8 mouse cellular contexts compared by ENCODE assay signal in the genomic region with DNA sequence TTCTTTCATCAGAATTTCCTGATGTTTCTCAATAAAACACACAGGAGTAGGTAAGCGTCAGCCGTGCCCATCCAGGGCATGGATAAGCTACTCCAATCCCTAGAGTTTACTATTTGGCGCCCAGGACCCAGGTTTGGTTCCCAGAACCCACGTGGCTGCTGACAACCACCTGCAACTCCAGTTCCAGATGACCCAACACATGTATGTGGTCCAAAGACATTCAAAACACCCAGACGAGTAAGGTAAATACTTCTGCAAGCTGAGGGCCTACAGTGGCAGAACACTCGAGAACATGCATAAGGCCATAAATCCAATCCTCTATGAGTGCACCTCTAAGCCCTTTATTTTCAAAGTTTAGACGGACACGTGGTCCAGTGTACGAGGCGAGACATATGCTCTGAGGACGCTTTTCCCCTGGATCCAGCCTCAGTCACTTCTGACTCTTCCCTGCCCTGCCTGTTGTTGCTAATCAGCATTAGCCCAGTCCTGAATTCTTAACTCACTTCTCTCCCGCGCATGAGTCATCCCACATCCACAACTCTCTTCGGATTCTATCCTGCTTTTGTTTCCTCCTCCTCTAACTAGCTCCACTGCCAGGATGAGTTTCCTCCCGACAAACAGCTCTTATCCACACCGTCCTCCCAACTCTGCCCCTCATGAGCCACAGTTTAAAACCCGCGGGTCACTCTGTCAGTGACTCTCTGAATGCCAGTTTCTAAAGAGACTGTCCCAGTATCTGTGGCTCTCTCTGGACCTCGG. TPM values are rescaled to one million over a fixed set of nuclear protein-coding genes. Genes with fewer than 3 reads are reported as not detected.
DNase-seq lines count a peak whose midpoint lies in the region; ATAC-seq lines count a peak whose summit lies in the region.

No protein-coding gene starts in this region.

- peaks cover 10% of the 10 kb centered on the region; the same call in 1 of the 2 replicates for H3K36me3 ChIP-seq in heart, embryonic 13.5 days
- no peaks in the 10 kb centered on the region for H3K36me3 ChIP-seq in forebrain, embryonic 13.5 days (ENCODE audit: poor library complexity, severe bottlenecking)
- H3K36me3 ChIP-seq in liver, embryonic 12.5 days: peaks cover 36% of the 10 kb centered on the region

- peaks cover 68% of the 10 kb centered on the region for H3K4me1 ChIP-seq in heart, embryonic 13.5 days
- peaks cover 50% of the 10 kb centered on the region for H3K4me1 ChIP-seq in forebrain, embryonic 13.5 days
- H3K4me1 ChIP-seq in liver, embryonic 12.5 days: peaks cover 79% of the 10 kb centered on the region

- peak overlapping the region; percentile 79 for H3K27ac ChIP-seq in heart, embryonic 13.5 days (replicated peaks)
- no peak overlapping the region for H3K27ac ChIP-seq in forebrain, embryonic 13.5 days
- H3K27ac ChIP-seq in liver, embryonic 12.5 days: peak overlapping the region; percentile 96

- no peaks in the 10 kb centered on the region for H3K9me3 ChIP-seq in heart, embryonic 13.5 days
- no peaks in the 10 kb centered on the region for H3K9me3 ChIP-seq in forebrain, embryonic 13.5 days (replicated peaks)
- H3K9me3 ChIP-seq in liver, embryonic 12.5 days (replicated peaks): no peaks in the 10 kb centered on the region

- no peak for ATAC-seq in heart, embryonic 13.5 days (ENCODE audit: extremely low read depth, insufficient number of reproducible peaks, low FRiP score, low TSS enrichment)
- no peak for ATAC-seq in forebrain, embryonic 13.5 days
- ATAC-seq in liver, embryonic 12.5 days: no peak
- no peak for ATAC-seq in monocyte, adult 5-6 weeks (replicated peaks; ENCODE audit: insufficient number of reproducible peaks, low FRiP score, low TSS enrichment, poor library complexity, severe bottlenecking)

- no peak for DNase-seq in heart, postnatal 36 days
- DNase-seq in Muller cell, postnatal 12 days (ENCODE audit: inconsistent ontology term): peak; percentile 56
- no peak for DNase-seq in T-cell, adult 2 months (ENCODE audit: low spot score)
- no peak for DNase-seq in thymus, adult 18-20 months

- H3K9ac ChIP-seq in heart, embryonic 13.5 days: peak overlapping the region; percentile 98
- H3K9ac ChIP-seq in forebrain, embryonic 13.5 days: peak overlapping the region; percentile 92
- H3K9ac ChIP-seq in liver, embryonic 12.5 days: peak overlapping the region; percentile 98

- intact Hi-C loops in heart, postnatal 36 days (cut with DNase I): no loop called here

- peak overlapping the region; percentile 95 for H3K4me2 ChIP-seq in heart, embryonic 13.5 days
- peak overlapping the region; percentile 85 for H3K4me2 ChIP-seq in forebrain, embryonic 13.5 days
- peak overlapping the region; percentile 90 for H3K4me2 ChIP-seq in liver, embryonic 12.5 days

- no peaks in the 10 kb centered on the region for H3K27me3 ChIP-seq in heart, embryonic 13.5 days (replicated peaks)
- H3K27me3 ChIP-seq in forebrain, embryonic 13.5 days: no peaks in the 10 kb centered on the region
- no peaks in the 10 kb centered on the region for H3K27me3 ChIP-seq in liver, embryonic 12.5 days (replicated peaks)

- 35% methylated on average over 19 of the region's 19 CpGs for WGBS in heart, embryonic 13.5 days
- 77% methylated on average over 19 of the region's 19 CpGs for WGBS in forebrain, embryonic 13.5 days
- WGBS in liver, embryonic 12.5 days (ENCODE audit: insufficient replicate concordance): 48% methylated on average over 19 of the region's 19 CpGs

- H3K4me3 ChIP-seq in heart, embryonic 13.5 days: peak overlapping the region; percentile 83
- peak overlapping the region; percentile 95 for H3K4me3 ChIP-seq in forebrain, embryonic 13.5 days
- peak overlapping the region; percentile 96 for H3K4me3 ChIP-seq in liver, embryonic 12.5 days

RNA-seq across cellular contexts. Expression of gene Josd1, which starts 3.8 kb away (rescaled TPM):
- polyA plus RNA-seq in heart, embryonic 13.5 days (2015; fragmentation: Nextera tagmentation; extraction: Ambion mirVana): 19.8 and 20.4 TPM in 2 replicates
- total RNA-seq in heart, postnatal 36 days (2021): 10 to 100 TPM; 24.2 to 25.0 TPM
- 17.9 and 18.7 TPM in 2 replicates for polyA plus RNA-seq in forebrain, embryonic 13.5 days (2015; fragmentation: Nextera tagmentation; extraction: Ambion mirVana)
- 37.7 and 38.3 TPM in 2 replicates for polyA plus RNA-seq in liver, embryonic 12.5 days (2016; fragmentation: Nextera tagmentation; extraction: Ambion mirVana)
- total RNA-seq in monocyte, adult 5-6 weeks (2017): 15.8 to 20.3 TPM (median 16.9 TPM) in 3 replicates

RNA-seq across cellular contexts. Expression of gene Gtpbp1, which starts 6.8 kb away (rescaled TPM):
- 27.0 and 29.5 TPM in 2 replicates for polyA plus RNA-seq in heart, embryonic 13.5 days (2015; fragmentation: Nextera tagmentation; extraction: Ambion mirVana)
- 10 to 100 TPM; 27.2 to 28.4 TPM for total RNA-seq in heart, postnatal 36 days (2021)
- 47.2 and 50.9 TPM in 2 replicates for polyA plus RNA-seq in forebrain, embryonic 13.5 days (2015; fragmentation: Nextera tagmentation; extraction: Ambion mirVana)
- polyA plus RNA-seq in liver, embryonic 12.5 days (2016; fragmentation: Nextera tagmentation; extraction: Ambion mirVana): 48.3 and 50.0 TPM in 2 replicates
- 53.0 to 76.7 TPM (median 73.7 TPM) in 3 replicates for total RNA-seq in monocyte, adult 5-6 weeks (2017)

RNA-seq across cellular contexts. Expression of gene Tomm22, which starts 13.2 kb away (rescaled TPM):
- polyA plus RNA-seq in heart, embryonic 13.5 days (2015; fragmentation: Nextera tagmentation; extraction: Ambion mirVana): 199 and 240 TPM in 2 replicates
- 100 to 1,000 TPM; 110 to 120 TPM for total RNA-seq in heart, postnatal 36 days (2021)
- polyA plus RNA-seq in forebrain, embryonic 13.5 days (2015; fragmentation: Nextera tagmentation; extraction: Ambion mirVana): 288 TPM in 2 replicates
- 209 and 217 TPM in 2 replicates for polyA plus RNA-seq in liver, embryonic 12.5 days (2016; fragmentation: Nextera tagmentation; extraction: Ambion mirVana)
- 84.8 to 123 TPM (median 106 TPM) in 3 replicates for total RNA-seq in monocyte, adult 5-6 weeks (2017)

RNA-seq across cellular contexts. Expression of gene Cby1, which starts 24.9 kb away (rescaled TPM):
- 41.3 and 47.8 TPM in 2 replicates for polyA plus RNA-seq in heart, embryonic 13.5 days (2015; fragmentation: Nextera tagmentation; extraction: Ambion mirVana)
- 10 to 100 TPM; 21.3 to 23.5 TPM for total RNA-seq in heart, postnatal 36 days (2021)
- 103 and 109 TPM in 2 replicates for polyA plus RNA-seq in forebrain, embryonic 13.5 days (2015; fragmentation: Nextera tagmentation; extraction: Ambion mirVana)
- polyA plus RNA-seq in liver, embryonic 12.5 days (2016; fragmentation: Nextera tagmentation; extraction: Ambion mirVana): 20.3 and 21.8 TPM in 2 replicates
- total RNA-seq in monocyte, adult 5-6 weeks (2017): 12.1 to 23.7 TPM (median 18.3 TPM) in 3 replicates

RNA-seq across cellular contexts. Expression of gene Fam227a, which starts 25.1 kb away (rescaled TPM):
- 0.65 and 1.1 TPM in 2 replicates for polyA plus RNA-seq in heart, embryonic 13.5 days (2015; fragmentation: Nextera tagmentation; extraction: Ambion mirVana)
- 1 to 10 TPM in 1 of 2 experiments, under 1 TPM in 1; 0.78 to 1.7 TPM for total RNA-seq in heart, postnatal 36 days (2021)
- 5.8 and 6.3 TPM in 2 replicates for polyA plus RNA-seq in forebrain, embryonic 13.5 days (2015; fragmentation: Nextera tagmentation; extraction: Ambion mirVana)
- 0.20 and 0.37 TPM in 2 replicates for polyA plus RNA-seq in liver, embryonic 12.5 days (2016; fragmentation: Nextera tagmentation; extraction: Ambion mirVana)
- total RNA-seq in monocyte, adult 5-6 weeks (2017): 1.0 to 4.5 TPM (median 1.3 TPM) in 3 replicates
